Mouse (Mus musculus) forebrain, postnatal 0 days (tissue): ENCODE data around the gene Ubash3a. TPM values are rescaled to one million over a fixed set of nuclear protein-coding genes. Genes with fewer than 3 reads are reported as not detected.

Experiments used
- ATAC-seq: fragments of 200-750 bp; cut with Nextera tagmentation; 2 replicates; pipeline ENCODE4 v1.8.0; 2017; ENCODE audit warnings: mild to moderate bottlenecking, moderate library complexity
- DNase-seq: peaks from one replicate; pipeline ENCODE4 v3.0.0-alpha.2; 2015
- H3K27ac ChIP-seq: fragments of 300-500 bp; sonication (generic); 2 replicates; pipeline ENCODE4 v1.5.1; 2014; ENCODE audit warnings: low read depth, mild to moderate bottlenecking, antibody characterized with exemption, low read length, moderate library complexity, mixed read lengths
- H3K27me3 ChIP-seq: fragments of 300-500 bp; sonication (generic); 2 replicates; pipeline ENCODE4 v1.6.1; 2014; ENCODE audit warnings: mild to moderate bottlenecking, low read length, mixed read lengths; ENCODE audit not compliant: insufficient read depth
- H3K36me3 ChIP-seq: fragments of 300-500 bp; sonication (generic); 2 replicates; pipeline ENCODE4 v1.6.1; 2014; ENCODE audit warnings: mild to moderate bottlenecking, moderate library complexity; ENCODE audit not compliant: insufficient read depth
- H3K4me1 ChIP-seq: fragments of 300-500 bp; sonication (generic); 2 replicates; pipeline ENCODE4 v1.6.1; 2014; ENCODE audit warnings: antibody characterized with exemption; ENCODE audit not compliant: insufficient read depth
- H3K4me2 ChIP-seq: fragments of 300-500 bp; sonication (generic); 2 replicates; pipeline ENCODE4 v1.6.1; 2014; ENCODE audit warnings: low read depth, mild to moderate bottlenecking, moderate library complexity
- H3K4me3 ChIP-seq: fragments of 300-500 bp; sonication (generic); 2 replicates; pipeline ENCODE4 v1.5.1; 2014; ENCODE audit warnings: low read depth, low read length, mixed read lengths
- H3K9ac ChIP-seq: fragments of 300-500 bp; sonication (generic); 2 replicates; pipeline ENCODE4 v1.6.1; 2014; ENCODE audit warnings: mild to moderate bottlenecking
- H3K9me3 ChIP-seq: fragments of 300-500 bp; sonication (generic); 2 replicates; pipeline ENCODE4 v1.6.1; 2016; ENCODE audit warnings: low read length
- CTCF ChIP-seq: sonication (generic); IDR thresholded peaks from 2 replicates; pipeline ENCODE4 v1.5.1; 2016; ENCODE audit warnings: antibody characterized with exemption, control low read depth, low read depth
- WGBS: fragments of 180-500 bp; shearing (Covaris S2); extraction: QIAGEN DNeasy Blood & Tissue Kit; methylation state at CpG from one replicate; pipeline ENCODE4 v1.1.7; 2014; 5-methylcytosine and 5-hydroxymethylcytosine counted together
- polyA plus RNA-seq: library from polyadenylated mRNA; unstranded; fragments of >200 nt; fragmentation: Nextera tagmentation; extraction: Ambion mirVana; gene quantifications from 2 replicates; pipeline ENCODE4 v1.2.1, GENCODE M21; 2015
- total RNA-seq: library from RNA; depleted of rRNA; stranded (reverse); fragments of >200 nt; gene quantifications from 2 replicates; pipeline ENCODE4 v1.2.3, GENCODE M21; 2014

The Ubash3a gene
- total and polyA plus RNA-seq, 2 experiments from 2014 or later: 0.14 TPM; not detected in 1

DNA sequence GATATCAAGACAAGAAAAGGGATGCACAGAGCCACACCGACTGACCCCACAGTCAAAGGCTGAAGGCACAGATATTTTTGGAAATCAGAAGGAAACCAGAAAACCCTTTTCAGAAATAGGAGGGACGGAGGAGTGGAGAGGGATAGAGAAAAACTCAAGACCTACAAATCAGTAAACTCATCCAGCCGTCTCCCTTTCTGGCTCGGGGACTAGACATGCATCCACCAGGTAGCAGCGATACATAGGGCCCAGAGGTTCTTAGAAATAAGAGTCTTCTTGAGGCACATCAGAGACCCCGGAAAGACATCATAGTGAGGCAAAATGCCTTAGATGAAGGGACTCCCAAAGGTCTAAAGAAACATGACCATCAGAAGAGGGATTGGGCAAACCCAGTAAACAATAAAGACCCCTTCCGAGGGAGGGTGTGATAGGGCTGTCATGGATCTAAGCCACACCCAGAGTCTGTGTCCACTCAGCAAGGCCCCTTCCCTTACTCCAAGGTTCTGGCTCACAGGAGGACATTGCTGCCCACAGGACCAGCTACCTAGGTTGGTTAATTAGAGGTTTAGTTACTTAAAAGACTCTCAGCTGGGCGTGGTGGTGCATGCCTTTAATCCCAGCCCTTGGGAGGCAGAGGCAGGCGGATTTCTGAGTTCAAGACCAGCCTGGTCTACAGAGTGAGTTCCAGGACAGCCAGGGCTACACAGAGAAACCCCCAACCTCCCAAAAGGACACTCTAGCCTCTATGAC, 64.9 kb downstream of the Ubash3a start:
- ATAC-seq (no peak), DNase-seq (no peak)
- no peak overlapping the region for H3K27ac ChIP-seq
- no peaks in the 10 kb centered on the region for H3K27me3 ChIP-seq
- H3K4me3 ChIP-seq: no peak overlapping the region
- WGBS: 89% methylated on average over 9 of the region's 9 CpGs
- H3K9me3 ChIP-seq: no peaks in the 10 kb centered on the region
- no peak for TF ChIP-seq CTCF
- H3K4me1 ChIP-seq: 0 out of 2 replicates have a peak, but pooled peaks cover under 1% of the 10 kb centered on the region
- H3K9ac ChIP-seq: no peak overlapping the region
- H3K4me2 ChIP-seq: no peak overlapping the region
- H3K36me3 ChIP-seq: no peaks in the 10 kb centered on the region

DNA sequence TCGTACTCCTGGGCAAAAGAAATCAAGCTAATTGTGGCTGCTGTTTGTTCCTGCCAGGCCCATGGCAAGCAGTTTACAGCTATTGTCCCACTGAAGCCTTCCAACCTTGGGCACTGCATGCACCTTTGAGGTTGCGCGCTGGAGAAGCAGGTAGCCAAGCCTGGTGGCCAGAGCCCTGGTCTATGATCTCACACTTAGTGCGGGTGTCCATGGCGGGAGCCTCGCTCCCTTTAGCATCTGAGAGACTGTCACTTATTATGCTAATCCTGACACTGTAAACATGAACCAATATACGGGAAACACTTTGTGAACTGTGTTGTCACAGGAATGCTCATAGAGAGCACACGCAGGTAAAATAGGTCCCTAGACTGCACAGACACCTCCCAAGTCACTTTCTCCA, 66.0 kb downstream of the Ubash3a start:
- no peaks in the 10 kb centered on the region for H3K36me3 ChIP-seq
- H3K9me3 ChIP-seq: no peaks in the 10 kb centered on the region
- no peak overlapping the region for H3K4me2 ChIP-seq
- H3K4me1 ChIP-seq: 0 out of 2 replicates have a peak, but pooled peaks cover 5% of the 10 kb centered on the region
- WGBS: 84% methylated on average over 8 of the region's 8 CpGs
- H3K27ac ChIP-seq: no peak overlapping the region
- DNase-seq (no peak), ATAC-seq (no peak)
- no peak overlapping the region for H3K9ac ChIP-seq
- no peak for TF ChIP-seq CTCF
- no peak overlapping the region for H3K4me3 ChIP-seq
- H3K27me3 ChIP-seq: no peaks in the 10 kb centered on the region

DNA sequence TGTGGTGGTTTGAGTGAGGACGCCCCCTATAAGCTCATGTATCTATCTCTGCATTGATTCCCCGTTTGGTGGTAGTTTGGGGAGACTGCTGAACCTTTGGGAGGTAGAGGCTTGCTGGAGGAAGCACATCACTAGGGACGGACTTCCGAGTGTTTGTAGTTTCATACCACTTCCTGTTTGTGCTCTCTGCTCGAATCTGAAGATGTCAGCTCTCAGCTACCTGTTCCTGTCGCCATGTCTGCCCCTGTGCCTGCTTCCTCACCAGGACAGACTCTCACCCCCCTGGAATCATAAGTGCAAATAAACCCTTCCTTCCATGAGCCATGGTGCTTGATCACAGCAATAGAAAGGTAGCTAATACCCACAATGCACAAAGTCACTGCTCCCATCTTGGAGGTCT, 67.5 kb downstream of the Ubash3a start:
- WGBS: 86% methylated on average over 6 of the region's 6 CpGs
- TF ChIP-seq CTCF: no peak
- DNase-seq: no peak
- H3K4me2 ChIP-seq: no peak overlapping the region
- H3K36me3 ChIP-seq: no peaks in the 10 kb centered on the region
- H3K9ac ChIP-seq: no peak overlapping the region
- no peak overlapping the region for H3K27ac ChIP-seq
- no peaks in the 10 kb centered on the region for H3K9me3 ChIP-seq
- H3K4me3 ChIP-seq: no peak overlapping the region
- H3K4me1 ChIP-seq: 0 out of 2 replicates have a peak, but pooled peaks cover 5% of the 10 kb centered on the region
- no peaks in the 10 kb centered on the region for H3K27me3 ChIP-seq
- ATAC-seq: no peak

DNA sequence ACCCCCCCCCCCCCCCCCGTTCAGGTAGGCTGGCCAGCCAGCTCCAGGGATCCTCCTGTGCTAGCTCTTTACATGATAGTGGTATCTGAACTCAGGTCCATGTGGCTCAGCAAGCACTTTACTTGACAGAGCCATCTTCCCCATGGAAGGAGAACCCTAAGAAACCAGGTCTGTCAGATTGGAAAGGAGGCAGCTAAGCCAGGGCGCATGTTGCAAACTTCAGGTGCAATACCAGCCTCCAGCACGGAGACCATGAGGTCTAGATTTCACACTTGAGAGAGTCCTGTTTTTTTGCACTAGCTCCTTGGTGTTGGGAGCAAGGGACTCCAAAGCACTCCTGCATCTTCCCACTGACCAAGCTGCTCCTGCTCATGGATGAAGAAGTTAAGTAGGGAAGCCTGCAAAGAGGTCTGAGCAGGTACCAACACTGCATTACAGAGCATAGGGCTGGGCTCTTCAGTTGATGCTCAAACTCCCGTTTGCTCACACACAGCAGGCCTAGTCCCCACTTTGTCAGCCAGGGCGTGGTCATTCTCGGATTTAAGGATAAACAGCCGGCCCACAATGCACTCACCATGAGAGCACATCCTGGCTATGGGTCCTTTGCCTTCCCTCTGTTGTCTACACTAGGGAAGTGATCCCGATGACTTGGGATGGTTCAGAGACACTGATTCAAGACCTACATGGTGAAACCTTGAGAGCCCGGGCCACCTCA, 68.7 kb downstream of the Ubash3a start:
- peak overlapping the region; percentile 64 for H3K4me2 ChIP-seq
- no peak overlapping the region for H3K27ac ChIP-seq
- peak overlapping the region; percentile 43 for H3K4me3 ChIP-seq
- ATAC-seq (no peak), DNase-seq (peak; percentile 16)
- 26% methylated on average over 9 of the region's 9 CpGs for WGBS
- no peaks in the 10 kb centered on the region for H3K27me3 ChIP-seq
- TF ChIP-seq CTCF: no peak
- no peaks in the 10 kb centered on the region for H3K36me3 ChIP-seq
- H3K9me3 ChIP-seq: no peaks in the 10 kb centered on the region
- H3K9ac ChIP-seq: peak overlapping the region; percentile 46; the same call in 1 of the 2 replicates
- H3K4me1 ChIP-seq: 0 out of 2 replicates have a peak, but pooled peaks cover 5% of the 10 kb centered on the region

DNA sequence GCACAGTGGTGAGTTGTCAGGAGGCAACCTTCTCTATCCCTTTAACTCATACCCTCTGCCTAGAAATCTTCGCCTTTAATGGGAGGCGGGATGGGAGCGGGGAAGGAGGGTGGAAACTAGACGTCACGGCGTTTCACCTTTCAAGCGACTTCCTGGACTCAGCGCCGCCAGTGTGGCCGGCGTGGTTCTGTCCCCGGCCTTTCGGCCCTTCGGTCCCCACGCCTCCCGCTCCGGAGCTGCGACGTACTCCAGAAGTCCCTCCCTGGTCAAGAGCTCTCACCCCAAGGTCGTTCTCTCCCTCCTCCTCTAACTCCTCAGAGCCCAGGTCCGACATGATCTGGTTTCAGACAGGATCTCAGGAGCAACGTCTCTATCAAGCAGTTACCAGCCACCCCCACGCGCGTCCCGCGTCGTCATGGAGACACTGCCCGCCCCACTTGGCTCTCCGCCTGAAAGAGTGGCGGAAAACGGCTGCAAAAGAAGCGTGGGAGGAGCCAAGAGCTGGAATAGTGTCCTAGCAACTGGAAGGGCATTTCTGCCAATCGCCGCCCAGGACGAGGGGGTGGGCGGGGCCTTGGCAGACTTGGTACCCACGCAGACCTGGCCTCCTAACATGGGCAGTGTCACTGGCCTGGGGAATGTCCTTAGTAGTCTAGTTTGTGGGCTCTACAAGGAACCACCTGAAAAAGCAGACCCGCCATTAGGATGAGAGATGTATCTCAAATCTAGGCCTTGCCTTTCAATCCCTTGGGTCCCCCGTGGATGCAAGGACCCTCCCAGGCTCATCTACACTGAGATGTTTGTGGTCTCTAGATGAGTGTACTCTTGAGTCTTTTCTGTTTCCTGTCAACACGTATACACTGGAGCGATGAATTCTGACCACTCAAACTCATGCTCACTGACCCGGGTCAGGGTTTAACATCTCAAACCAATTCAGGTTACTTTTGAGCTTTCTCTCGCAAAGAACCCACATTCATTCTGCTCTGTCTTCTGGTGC, 69.5 kb downstream of the Ubash3a start, which contains the start of gene Rsph1:
Rsph1 (minus strand) TSS at position 462 of the 997 bp plus-strand sequence.
- Histone ChIP-seq H3K4me3 (peak within 1 kb of the TSS; percentile 43), H3K4me1 (0 out of 2 replicates have a peak, but pooled peaks cover 5% of the 10 kb centered on the region), H3K36me3 (no peaks in the 10 kb centered on the region), H3K9ac (peak within 1 kb of the TSS; percentile 46; the same call in 1 of the 2 replicates), H3K27me3 (no peaks in the 10 kb centered on the region), H3K27ac (peak within 1 kb of the TSS; percentile 42; the same call in 1 of the 2 replicates), H3K4me2 (peak within 1 kb of the TSS; percentile 64), H3K9me3 (no peaks in the 10 kb centered on the region)
- ATAC-seq (peak; percentile 93), DNase-seq (peak; percentile 96)
- 9% methylated on average over 44 of the region's 44 CpGs for WGBS
- no peak for TF ChIP-seq CTCF

DNA sequence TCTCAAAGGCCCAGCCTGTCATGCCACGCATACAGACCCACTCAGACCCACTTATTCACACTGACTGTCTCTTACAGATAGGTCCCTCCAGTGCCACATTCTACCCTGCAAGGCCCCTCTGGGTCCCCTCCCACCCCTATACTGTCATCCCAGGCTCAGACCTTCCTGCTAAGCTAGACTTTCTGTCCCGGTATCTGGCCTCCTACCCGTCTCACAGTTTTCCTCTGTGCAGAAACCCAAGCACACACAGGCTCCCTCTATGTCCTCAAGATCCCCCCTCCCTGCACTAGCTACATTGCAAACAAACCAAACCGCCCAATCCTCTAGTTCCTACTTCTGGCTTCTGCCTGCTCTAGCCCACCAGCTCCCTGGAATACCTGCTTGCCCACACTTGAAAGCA, 70.3 kb downstream of the Ubash3a start:
- H3K4me3 ChIP-seq: no peak overlapping the region
- H3K4me1 ChIP-seq: peaks cover 8% of the 10 kb centered on the region; the same call in 1 of the 2 replicates
- DNase-seq (no peak), ATAC-seq (no peak)
- no peak overlapping the region for H3K4me2 ChIP-seq
- no peaks in the 10 kb centered on the region for H3K27me3 ChIP-seq
- H3K36me3 ChIP-seq: no peaks in the 10 kb centered on the region
- 78% methylated on average over 4 of the region's 4 CpGs for WGBS
- no peak overlapping the region for H3K9ac ChIP-seq
- H3K9me3 ChIP-seq: no peaks in the 10 kb centered on the region
- H3K27ac ChIP-seq: no peak overlapping the region
- TF ChIP-seq CTCF: no peak
